Mouse (Mus musculus) cortical plate, adult 2 months (tissue): Measurements from ENCODE around the gene Zap70.

Source experiments
- CTCF ChIP-seq: fragments of 200-500 bp; IDR thresholded peaks from 2 replicates; pipeline ENCODE4 v1.5.1; 2011; ENCODE audit warnings: mild to moderate bottlenecking, control low read depth, low read length; ENCODE audit not compliant: insufficient read depth; ENCODE audit errors: extremely low read depth
- POLR2A ChIP-seq: fragments of 200-500 bp; IDR thresholded peaks from 2 replicates; pipeline ENCODE4 v1.6.1; 2011; ENCODE audit warnings: mild to moderate bottlenecking, low read length, control low read depth; ENCODE audit not compliant: insufficient read depth; ENCODE audit errors: extremely low read depth

DNA sequence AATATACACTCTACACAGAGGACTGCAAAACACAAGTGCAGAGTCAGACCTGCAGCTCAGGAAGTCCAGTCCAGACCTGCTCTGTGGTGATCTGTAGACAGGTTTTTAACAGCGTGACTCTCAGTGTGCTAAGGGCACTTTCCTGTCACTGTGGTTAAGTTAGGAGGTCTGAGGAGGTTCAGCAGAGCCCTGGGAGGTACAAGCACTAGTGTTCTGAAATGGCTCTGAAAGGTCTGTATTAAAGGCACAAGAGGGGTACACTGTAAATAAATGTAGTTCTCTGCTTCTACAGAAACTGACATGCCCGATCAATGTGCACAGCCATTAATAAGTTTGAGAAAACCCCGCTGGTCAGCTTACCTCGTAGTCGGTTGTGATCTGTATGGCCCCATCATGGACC, 62.8 kb downstream of the Zap70 start:
- TF ChIP-seq CTCF: no peak
- no peak for TF ChIP-seq POLR2A
